Mouse (Mus musculus) c-Kit-positive CD71-positive TER-119-positive erythroid progenitor cells, embryonic 14.5 days (primary cell): ENCODE measurements around the gene Pgpep1.

Experiments used
- DNase-seq: peaks from one replicate; pipeline ENCODE4 v3.0.0-alpha.2; 2013; ENCODE audit warnings: low spot score

Pgpep1 gene

GRCm38 (mm10) chr8:70660273-70660725 lies at the start of gene Pgpep1:
Gene Pgpep1 (minus strand): TSS chr8:70660388.
- DNase-seq: no peak

GRCm38 (mm10) chr8:70709794-70710193 lies 49.6 kb upstream of the Pgpep1 start:
- DNase-seq: no peak

GRCm38 (mm10) chr8:70708281-70708680 lies 48.1 kb upstream of the Pgpep1 start:
- no peak for DNase-seq

GRCm38 (mm10) chr8:70703287-70703686 lies 43.1 kb upstream of the Pgpep1 start, which contains the start of gene Iqcn:
Gene Iqcn (plus strand): TSS chr8:70703457.
- DNase-seq: no peak

- DNase-seq: no peak
Measured at GRCm38 (mm10) chr8:70702842-70703182, 42.6 kb upstream of the Pgpep1 start.

- no peak for DNase-seq
Measured at GRCm38 (mm10) chr8:70701982-70702841, 42.0 kb upstream of the Pgpep1 start.

GRCm38 (mm10) chr8:70701048-70701981 lies 41.1 kb upstream of the Pgpep1 start:
- no peak for DNase-seq

GRCm38 (mm10) chr8:70700555-70700922 lies 40.4 kb upstream of the Pgpep1 start:
- DNase-seq: peak; percentile 86

- DNase-seq: peak; percentile 56
Measured at GRCm38 (mm10) chr8:70699834-70700554, 39.8 kb upstream of the Pgpep1 start.

GRCm38 (mm10) chr8:70699116-70699833 lies 39.1 kb upstream of the Pgpep1 start:
- peak; percentile 47 for DNase-seq

GRCm38 (mm10) chr8:70698310-70699109 lies 38.3 kb upstream of the Pgpep1 start, which contains the start of gene Jund:
Gene Jund (plus strand): TSS chr8:70698949.
- peak; percentile 99 for DNase-seq

- no peak for DNase-seq
Measured at GRCm38 (mm10) chr8:70697366-70698250, 37.4 kb upstream of the Pgpep1 start.

- DNase-seq: no peak
Measured at GRCm38 (mm10) chr8:70696946-70697345, 36.8 kb upstream of the Pgpep1 start.

- DNase-seq: peak; percentile 85
Measured at GRCm38 (mm10) chr8:70696019-70696885, 36.1 kb upstream of the Pgpep1 start.

GRCm38 (mm10) chr8:70695318-70696018 lies 35.3 kb upstream of the Pgpep1 start:
- no peak for DNase-seq

- DNase-seq: no peak
Measured at GRCm38 (mm10) chr8:70693636-70694035, 33.4 kb upstream of the Pgpep1 start.

- DNase-seq: no peak
Measured at GRCm38 (mm10) chr8:70691727-70692231, 31.6 kb upstream of the Pgpep1 start.

- DNase-seq: no peak
Measured at GRCm38 (mm10) chr8:70691230-70691629, 31.0 kb upstream of the Pgpep1 start.
